Mouse (Mus musculus) urinary bladder, postnatal 10 days (tissue): ENCODE results near the gene Pmfbp1.
"Not testable (repeated sequence)": the region's sequence is repeated elsewhere in the genome, so short reads cannot be mapped to it uniquely, and the experiment has no call there.

Experiments used
- DNase-seq: peaks from one replicate; pipeline ENCODE4 v3.0.0; 2022; ENCODE audit warnings: low spot score

The Pmfbp1 gene

DNA sequence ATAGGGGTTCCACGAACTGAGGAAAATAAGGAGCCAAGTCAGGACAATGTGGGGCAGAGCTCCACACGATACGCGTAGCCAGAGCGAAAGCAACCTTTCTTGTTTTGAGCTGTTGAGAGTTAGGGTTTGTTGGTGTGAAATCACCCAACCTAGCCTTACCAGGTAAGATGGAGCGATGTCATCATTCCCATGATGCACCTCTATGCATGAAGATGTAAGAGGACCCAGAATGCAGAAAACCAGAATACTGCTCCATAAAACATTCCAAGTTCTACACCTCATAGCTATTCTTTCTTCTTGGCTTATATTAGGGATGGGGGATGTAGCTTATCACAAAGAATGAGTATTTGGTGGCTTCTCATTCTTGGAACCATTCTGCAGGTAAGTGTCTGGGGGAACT is at the start of gene Pmfbp1:
Pmfbp1 (plus strand) TSS at position 301 of the 400 bp plus-strand sequence.
- no peak for DNase-seq

- not testable (repeated sequence) for DNase-seq
Measured at GRCm38 (mm10) chr8:109446896-109447295, 46.9 kb upstream of the Pmfbp1 start.

DNA sequence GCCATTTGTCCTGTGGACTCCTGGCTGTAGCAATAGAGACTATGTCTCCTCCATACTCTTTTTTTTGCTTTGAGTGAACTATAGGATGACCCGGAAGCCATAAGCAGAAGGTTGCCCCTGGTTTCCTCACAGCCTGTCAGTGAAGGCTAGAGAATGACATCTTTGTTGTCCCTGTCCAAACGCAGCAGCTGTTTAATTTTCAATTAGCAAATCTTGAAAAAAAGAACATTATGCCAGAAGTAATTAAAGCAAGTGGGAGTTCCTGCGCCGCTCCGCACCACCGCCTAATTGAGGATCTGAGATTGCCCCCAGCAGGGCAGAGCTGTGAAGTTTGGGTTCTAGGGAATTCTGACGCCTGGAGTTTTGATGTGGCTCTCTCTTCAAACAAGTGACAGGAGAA is 42.8 kb upstream of the Pmfbp1 start:
- no peak for DNase-seq

- no peak for DNase-seq
Measured at GRCm38 (mm10) chr8:109455113-109455512, 38.7 kb upstream of the Pmfbp1 start.

DNA sequence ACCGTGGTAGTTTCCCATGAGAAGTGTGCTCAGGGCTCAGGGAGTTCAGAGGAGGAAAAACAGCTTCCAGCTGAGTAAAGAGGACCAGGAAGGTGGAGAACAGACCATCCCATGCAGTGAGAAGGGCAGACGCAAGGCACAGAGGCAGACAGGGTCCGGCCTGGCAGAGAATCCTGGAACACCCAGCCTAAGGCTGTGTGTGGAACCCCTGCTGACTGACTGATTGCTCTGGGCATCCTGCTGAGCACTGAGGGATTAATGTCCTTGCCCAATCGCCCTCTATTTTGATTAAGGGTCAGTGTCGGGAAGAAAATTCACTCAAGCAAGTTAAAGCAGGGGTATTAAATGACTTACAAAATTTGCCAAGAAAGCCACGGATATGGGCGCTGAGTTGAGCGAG is 36.4 kb upstream of the Pmfbp1 start:
- DNase-seq, result no peak

GRCm38 (mm10) chr8:109458580-109458979 is 35.2 kb upstream of the Pmfbp1 start:
- no peak for DNase-seq

- no peak for DNase-seq
Measured at GRCm38 (mm10) chr8:109463075-109463474, 30.8 kb upstream of the Pmfbp1 start.

GRCm38 (mm10) chr8:109463677-109464313 is 30.0 kb upstream of the Pmfbp1 start:
- no peak for DNase-seq

DNA sequence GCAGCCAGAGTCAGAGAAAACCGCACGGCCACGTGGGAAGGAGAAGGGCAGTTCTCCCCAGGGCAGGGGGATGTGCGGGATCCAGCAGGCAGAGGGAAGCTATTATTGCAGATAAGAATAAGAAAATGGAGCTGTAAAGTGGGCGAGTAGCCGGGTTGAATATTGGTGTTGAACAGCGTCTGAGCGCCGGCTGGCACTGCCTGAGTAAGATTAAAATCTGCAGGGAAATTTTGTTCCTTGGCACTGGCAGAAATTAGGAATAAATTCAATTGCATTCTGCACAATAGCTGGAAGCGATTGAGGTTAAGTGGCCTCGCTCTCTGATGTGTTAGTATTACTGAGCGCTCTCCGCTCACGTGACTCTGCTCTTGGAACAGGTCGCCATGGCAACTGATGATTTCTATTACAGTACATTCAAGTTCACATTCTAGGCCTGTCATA is 29.4 kb upstream of the Pmfbp1 start:
- DNase-seq, result no peak

- no peak for DNase-seq
Measured at GRCm38 (mm10) chr8:109465056-109465455, 28.8 kb upstream of the Pmfbp1 start.

DNA sequence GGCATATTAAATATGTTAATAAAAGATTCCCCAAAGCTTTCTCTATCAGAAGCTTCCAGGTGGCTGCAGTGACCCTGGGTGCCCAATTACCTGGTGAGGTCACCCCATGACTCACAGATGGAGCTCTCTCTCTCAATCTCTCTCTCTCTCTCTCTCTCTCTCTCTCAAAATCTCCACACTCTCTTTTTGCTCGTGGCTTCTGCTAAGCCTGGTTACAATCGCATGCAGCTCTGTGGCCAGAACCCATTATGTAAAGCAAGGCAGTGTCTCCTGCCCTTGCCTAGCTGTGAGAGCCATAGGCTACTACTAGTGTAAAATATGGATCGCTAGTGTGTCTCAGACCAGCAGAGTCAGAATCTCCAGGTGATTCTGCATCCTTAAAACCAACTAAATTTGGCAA is 28.1 kb upstream of the Pmfbp1 start:
- DNase-seq, result no peak

DNA sequence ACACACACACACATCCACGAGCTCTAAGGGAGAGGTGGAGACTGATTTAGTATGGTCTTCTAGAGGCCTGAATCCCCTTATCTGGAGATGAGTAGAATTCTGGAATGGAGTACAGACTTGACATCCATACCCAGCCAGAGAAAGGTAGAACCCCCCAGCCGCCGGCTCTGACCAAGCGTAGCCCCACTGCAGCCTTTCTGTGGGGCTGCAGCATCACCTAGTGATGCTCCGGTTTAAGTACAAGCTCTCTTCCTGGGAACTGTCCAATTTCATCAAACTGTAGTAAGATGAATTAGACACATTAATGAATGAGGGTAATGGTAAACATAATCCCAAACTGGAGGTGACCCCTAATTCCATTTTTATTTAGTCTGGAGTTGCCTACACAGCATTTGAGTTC is 26.3 kb upstream of the Pmfbp1 start:
- DNase-seq, result no peak

- DNase-seq, result no peak
Measured at GRCm38 (mm10) chr8:109468112-109468511, 25.7 kb upstream of the Pmfbp1 start.

- DNase-seq, result no peak
Measured at GRCm38 (mm10) chr8:109471876-109472275, 22.0 kb upstream of the Pmfbp1 start.

DNA sequence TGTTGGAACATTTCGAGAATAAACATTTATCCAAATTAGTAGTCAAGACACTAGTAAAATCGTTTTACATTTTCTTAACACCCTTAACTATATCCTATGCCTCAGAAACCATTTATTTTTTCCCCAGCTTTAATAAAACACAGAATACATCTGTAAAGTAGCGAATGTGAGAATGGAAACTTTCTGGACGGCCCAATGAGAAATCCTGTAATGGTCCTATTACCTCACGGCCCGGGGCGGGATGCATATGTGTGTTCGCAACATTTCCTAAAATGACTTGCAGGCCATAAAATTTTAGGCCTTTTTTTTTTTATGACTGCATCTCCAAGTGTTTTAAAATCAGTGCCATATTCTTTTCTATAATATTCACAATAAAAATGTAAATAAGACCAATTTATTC is 21.4 kb upstream of the Pmfbp1 start:
- no peak for DNase-seq

- no peak for DNase-seq
Measured at GRCm38 (mm10) chr8:109474442-109475121, 19.2 kb upstream of the Pmfbp1 start.

GRCm38 (mm10) chr8:109475436-109475835 is 18.4 kb upstream of the Pmfbp1 start:
- no peak for DNase-seq

- no peak for DNase-seq
Measured at GRCm38 (mm10) chr8:109478586-109478985, 15.2 kb upstream of the Pmfbp1 start.

DNA sequence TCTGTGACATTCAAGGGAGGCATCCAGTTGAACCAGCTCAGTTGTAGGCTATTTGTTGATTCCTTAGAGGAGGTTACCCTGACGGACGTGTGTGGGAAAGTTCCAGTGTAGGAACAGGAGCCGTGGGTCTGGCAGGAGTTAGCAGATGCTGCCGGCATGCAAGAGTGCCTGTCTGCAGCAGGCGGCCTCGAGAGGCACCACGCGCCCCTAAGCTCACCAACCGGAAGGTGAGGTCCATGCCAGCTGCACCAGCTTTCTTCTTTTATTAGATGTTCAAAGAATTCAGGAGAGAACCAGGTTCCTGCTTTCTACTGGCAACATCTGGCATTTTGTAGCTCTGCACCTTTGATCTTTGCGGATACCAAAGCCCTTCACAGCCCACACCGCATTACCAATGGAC is 9.1 kb upstream of the Pmfbp1 start:
- no peak for DNase-seq

GRCm38 (mm10) chr8:109485530-109485929 is 8.3 kb upstream of the Pmfbp1 start:
- DNase-seq, result no peak

GRCm38 (mm10) chr8:109492785-109493184 is 1.0 kb upstream of the Pmfbp1 start:
- no peak for DNase-seq

- no peak for DNase-seq
Measured at GRCm38 (mm10) chr8:109494601-109495000, 774 bp downstream of the Pmfbp1 start.

DNA sequence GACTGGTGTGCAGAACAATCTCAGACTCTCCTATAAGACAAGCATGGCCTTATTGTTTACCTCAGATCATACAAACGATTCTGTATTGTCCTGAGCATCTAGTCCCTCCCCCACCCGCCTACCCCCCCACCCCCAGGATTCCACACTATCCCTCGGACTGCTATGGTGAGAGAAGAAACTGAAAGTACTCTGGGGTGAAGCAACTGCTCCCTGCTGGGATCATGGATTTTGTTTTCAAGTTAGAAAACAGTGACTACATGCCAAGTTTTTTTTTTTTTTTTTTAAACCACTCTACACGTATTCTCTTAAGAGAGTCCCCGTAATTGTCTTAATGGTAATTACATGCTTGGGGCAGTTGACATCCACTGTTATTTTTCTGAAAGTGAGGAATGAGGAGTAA is 3.6 kb downstream of the Pmfbp1 start:
- DNase-seq, result no peak
